Mouse (Mus musculus) thymus, postnatal 10 days (tissue): ENCODE measurements around the gene Fignl1.

ENCODE experiments used
- DNase-seq, 2 experiments: peaks; one replicate each; pipeline ENCODE4 v3.0.0; 2021; ENCODE audit warnings: low spot score in 2 of 2

Gene Fignl1

DNA sequence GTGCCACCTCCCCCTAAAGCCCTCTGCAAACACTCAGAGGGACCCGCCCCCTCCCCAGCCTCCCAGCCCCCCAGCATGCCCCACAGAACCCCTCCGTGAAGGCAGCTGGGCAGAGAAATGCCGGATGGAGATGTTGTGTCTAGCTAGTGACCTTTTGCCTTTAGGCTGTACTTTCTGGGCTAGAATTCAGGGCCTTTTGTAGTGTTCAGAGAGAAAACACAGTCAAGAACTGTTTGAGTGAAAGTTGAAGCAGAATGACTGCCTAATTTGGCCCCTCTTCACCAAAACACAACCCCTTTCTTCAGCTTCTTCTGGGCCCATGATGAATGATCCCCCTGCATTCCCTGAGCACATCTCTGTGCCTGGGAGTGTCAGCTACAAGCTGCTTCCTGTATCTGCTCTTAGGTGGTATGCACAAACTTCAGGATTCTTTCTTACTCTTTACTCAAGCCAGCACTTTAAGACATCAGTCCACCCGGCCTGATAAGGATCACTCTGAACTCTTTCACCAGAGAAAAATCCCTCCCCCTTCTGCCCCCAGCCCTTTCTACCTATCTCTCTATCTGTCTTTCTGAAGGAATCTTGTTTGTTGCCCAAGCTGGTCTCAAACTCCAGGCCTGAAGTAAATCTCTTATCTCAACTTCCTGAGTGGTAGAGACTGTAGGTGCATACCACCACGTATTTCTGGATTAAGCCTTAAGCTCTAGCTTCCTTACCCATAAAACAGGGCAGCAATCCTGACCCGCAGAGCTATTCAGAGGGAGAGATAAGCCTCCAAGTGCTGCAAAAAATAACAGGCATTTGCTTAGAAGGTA lies 23.4 kb upstream of the Fignl1 start:
- no peak for DNase-seq

DNA sequence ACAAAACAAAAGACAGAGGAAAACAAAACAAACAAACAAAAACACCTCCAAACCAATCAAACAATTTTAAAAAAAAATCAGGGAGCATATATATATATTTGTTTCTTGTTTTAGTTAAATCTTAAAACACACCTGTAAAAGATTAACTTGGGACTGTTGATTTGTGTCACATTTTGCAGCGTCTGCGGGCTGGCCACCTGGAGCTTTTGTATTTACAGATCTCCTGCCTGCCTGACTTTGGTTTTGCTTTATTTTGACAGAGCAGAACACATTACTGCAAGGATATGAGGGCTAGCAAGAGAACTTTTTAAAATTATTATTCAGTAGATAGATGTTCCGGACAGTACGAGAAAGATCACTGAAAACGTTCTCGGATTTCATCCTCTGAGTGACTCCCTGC lies 22.8 kb upstream of the Fignl1 start:
- DNase-seq: no peak

DNA sequence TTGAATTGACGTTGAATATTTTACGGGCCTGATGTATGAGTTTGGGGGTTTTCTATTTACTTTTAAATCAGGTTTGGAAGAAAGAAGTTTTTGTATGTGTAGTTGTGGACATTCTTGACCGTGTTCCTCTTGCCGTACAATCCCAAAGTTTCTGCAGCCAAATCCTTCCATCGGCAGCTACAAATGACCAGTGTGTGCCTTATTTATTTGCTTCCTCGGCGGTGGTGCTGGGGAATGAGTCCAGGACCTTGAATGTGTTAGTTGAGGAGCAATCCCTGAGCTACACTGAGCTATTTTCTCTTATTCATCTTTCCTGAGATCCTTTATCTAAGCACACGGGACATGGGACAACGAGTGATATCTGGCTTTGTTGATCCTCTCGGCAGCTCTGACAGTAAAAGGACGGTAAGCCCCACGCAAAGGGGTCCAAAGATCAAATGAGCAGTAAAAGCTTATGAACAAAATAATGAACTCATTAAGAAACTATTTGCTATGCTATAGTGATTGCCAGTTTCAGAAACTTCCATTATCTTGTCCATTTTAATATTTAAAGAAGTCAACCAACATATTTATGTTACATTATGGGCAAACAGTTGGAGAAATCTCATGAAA lies 22.2 kb upstream of the Fignl1 start:
- DNase-seq: no peak

- no peak for DNase-seq
Measured at GRCm38 (mm10) chr11:11829161-11830000, 20.6 kb upstream of the Fignl1 start.

DNA sequence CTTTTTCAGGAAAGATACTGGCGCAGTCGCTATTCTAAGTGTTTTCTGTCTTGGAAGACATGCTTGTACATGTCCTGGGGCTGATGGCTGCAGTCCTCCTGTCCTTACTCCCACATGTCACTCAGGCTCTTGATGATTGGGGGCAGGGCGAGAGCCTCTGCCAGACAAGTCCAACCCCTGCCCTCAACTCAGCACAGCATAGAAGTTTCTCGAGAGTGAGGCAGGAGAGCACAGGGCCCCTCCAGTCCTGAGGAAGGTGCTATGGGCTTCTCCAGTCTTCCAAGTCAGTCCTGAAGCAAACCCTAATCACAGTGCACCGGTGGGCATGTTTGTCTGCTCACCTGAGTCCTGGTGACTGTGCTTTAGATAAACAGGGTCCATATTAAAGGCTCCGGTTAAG lies 20.0 kb upstream of the Fignl1 start:
- no peak for DNase-seq

GRCm38 (mm10) chr11:11828251-11828650 lies 19.5 kb upstream of the Fignl1 start:
- DNase-seq: no peak

DNA sequence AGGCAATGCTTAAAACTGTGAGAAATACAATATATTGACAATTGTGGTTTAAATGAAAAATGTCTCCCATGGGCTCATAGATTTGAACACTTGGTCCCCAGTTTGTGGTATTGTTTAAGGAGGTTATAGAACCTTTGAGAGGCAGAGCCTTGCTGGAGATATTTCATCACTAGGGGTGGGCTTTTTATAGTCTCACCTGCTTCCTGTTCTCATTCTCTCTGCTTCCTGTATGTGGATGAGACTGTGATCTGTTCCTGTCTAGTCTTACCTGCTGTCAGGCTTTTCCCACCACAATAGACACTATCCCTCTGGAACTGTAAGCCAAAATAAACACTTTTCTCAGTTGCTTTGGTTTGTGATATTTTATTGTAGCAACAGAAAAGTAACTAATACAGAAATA lies 17.7 kb upstream of the Fignl1 start:
- DNase-seq: no peak

GRCm38 (mm10) chr11:11825670-11826069 lies 16.9 kb upstream of the Fignl1 start:
- DNase-seq: no peak

- no peak for DNase-seq
Measured at GRCm38 (mm10) chr11:11824970-11825635, 16.3 kb upstream of the Fignl1 start.

DNA sequence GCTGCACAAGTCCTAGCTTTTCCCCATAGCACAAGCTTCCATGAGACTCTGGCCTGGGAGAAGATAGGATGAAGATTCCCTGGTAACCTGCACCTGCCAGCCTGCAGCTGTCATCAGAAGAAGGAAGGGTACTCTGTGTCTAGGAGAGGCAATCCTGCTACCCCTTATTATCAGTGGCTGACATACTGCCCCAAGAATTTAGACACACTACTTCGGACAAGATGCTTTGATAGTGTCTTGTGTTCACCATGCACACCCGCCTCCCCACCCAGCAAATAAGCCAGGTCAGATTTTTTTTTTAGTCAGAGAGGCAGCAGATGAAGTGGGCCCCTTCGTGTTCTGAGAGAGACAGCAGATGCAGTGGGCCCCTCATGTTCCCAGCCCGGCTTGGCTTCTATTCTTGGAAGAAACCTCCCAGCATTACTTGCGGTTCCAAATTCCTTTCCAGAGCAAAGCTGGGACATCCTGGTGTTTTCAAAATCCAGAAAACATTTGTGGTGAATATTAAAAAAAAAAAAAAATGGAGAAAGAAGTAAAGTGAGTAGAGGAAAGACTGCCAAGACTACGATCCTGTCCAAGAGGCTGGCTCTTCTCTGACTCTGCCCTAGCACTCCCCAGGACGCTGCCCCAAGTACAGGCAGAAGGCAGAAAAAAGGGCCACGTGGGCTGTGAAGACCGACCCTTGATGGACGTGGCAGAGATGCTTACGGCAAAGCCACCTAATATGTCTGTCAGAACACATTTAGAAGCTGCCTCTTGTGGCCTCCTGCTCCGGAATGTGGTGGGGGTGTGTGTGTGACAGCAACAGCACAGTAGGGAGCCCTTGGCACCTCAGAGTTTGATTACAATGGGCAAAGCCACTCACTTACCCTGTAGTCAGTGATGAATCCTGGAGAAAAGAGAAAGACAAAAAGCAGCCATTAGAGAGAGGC lies 15.5 kb upstream of the Fignl1 start:
- no peak for DNase-seq

DNA sequence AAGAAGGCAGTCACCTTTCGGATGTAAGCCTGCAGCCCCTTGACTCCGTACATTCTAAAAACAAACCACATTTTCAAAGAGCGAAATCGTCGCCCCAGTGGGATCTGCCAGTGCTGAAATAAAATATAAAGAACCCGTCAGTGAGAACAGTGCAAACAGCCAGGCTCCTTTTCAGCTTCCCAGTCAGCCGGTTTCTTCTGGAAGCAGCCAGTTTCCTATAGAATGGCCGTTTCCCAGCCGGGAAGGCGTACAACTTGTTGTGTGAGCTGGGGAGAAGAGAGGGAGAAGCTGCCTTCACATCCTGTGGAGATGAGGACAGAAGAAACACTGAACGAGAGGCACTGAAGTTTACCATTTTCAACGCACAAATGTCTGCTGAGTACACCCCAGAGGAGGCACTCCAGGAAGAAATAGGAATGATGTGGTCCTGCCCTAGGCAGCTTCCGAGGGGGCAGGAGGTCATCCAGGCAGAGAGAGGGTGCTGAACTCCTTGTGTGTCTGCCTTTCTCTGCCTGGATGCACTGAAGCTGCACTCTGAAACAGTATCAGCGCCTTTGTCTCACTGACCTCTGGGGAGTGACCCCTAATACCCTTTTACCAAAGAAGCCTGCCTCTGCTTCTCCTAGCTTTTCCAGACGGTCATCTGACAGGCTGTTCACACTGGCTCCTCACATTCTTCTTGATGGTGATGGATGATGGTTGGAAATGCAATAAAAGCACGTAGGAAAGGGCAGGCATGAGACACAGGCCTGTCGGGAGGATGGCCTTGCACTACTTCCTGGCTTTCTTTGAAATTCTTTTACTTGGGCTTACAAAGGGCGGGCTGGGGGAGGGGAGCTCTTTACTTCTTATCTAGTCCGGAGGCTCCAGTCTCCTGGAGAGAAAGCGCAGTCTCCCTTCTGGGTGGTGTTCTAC lies 13.7 kb upstream of the Fignl1 start:
- DNase-seq: no peak

DNA sequence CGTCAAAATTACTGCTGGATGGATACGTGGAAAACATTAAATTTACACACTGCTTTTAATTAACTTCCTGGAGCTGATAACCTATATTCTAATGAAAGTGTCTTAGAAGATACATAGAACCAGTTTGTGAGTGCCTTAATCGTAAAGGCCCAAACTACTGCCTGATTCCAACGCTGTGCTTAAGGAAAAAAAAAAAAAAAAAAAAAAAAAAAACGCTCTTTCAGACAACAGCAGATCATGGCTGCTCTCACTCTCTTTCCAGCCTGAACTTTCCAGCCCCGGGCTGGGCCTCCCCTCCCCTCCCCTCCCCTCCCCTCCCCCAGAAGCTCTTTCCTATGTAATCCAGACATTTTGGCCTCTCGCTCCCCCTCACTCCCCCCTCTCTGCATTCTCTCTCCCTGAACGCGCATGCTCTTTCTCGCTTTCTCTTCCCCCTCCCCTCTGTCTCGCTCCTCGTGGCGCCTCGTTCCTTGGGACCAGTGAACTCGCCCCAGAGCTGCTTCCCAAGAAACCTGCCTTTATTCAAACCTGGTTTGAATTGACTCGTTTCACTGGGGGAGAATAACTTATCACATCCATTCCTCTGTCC lies 12.7 kb upstream of the Fignl1 start:
- DNase-seq: no peak

DNA sequence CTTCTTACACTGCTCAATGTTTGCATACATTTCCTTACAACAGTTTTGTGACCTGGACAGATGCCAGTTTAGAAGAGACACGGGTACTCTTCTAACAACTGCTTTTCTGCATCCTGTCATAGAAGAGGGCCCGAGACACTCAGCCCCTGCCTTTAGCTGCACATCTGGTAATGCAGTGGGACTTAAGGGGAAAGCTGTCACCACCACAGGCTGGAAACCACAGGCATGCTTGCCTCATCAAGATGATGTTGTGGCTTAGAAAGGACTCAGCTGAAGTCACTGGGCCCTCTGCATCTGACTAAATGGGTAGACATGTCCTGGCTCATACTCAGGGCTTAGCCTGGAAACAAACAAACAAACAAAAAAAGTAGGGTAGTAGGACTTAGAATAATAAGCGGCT lies 12.0 kb upstream of the Fignl1 start:
- peak; percentile 30 to 37 for DNase-seq

DNA sequence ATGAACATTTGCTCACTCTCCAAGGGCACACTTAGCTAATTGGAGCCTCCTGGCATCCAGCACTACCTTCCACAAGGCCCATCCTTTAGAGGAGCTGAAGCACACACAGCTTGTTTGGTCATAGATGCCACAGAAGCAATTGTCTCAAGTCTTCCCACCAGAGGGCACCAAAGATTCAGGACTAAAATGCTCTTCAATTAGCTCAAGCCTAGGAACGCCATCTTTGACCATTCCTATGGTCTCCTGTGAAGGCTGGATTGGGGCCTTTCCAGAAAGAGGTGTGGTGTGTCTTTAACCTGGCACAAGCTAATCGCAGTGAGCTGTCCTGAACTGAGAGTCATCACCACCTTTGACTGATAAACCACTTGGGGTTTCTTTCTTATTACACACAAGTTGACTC lies 11.5 kb upstream of the Fignl1 start:
- peak; percentile 39 to 77 for DNase-seq

- no peak for DNase-seq
Measured at GRCm38 (mm10) chr11:11819206-11819605, 10.4 kb upstream of the Fignl1 start.

DNA sequence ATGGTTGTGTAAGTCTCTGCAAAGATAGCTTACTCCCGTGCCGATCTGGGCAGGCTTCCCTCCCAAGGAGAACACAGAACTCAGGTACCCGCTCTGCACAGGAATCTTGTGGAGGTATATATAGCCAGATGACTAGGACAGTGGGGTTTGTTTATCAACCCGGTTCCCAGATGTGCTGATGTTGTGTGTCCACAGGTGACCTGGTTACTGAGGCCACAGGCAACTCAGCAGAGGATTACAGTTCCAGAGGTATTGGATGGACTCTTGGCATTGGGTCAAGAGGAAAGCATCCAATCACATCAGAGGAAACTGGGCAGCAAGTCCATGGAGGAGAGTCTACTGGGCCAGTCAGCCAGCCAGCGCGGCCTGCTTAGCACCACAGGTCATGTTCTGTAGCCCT lies 10.0 kb upstream of the Fignl1 start:
- DNase-seq: no peak

DNA sequence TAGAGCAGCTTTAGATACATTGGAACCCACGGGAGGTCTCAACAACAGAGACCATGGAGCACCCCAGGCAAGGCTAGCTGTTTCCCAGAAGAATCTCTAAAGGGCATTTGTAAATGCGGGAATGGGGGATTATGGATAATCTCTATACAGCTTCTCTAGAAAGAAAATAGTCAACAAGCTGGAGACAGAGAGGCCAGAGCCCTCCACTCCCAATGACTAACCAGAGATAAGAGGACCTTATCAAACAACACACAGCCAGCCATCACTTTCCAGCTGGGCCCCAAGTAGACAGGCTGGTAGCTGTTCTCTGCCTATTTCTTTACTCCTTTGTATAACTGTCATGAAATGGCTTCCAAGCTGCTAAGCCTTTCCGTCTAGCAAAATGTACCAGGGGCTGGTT lies 7.0 kb upstream of the Fignl1 start:
- DNase-seq: no peak

- DNase-seq: peak; percentile 52 to 69
Measured at GRCm38 (mm10) chr11:11811906-11812480, 3.2 kb upstream of the Fignl1 start.
